In the genomic region with DNA sequence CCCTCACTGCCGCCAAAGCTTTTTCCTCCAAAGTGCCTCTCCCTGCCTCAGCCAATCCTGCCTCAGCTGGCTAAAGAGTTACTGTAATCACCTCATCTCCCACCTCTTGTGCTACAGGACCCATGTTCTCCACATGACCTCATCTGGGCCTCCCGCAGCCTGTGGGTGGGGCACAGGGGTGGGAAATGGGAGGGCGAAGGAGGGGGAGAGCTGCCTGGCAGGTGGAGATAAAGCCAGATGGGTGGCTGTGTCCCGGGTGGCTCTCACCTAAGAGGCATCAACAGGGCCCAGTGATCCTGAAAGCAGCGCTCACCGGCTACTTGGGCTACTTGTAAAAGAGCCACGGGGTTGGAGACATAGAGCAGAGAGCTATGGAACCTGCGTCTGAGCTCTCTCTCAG, we compare ENCODE assay signal across 11 mouse cellular contexts. TPM values are rescaled to one million over a fixed set of nuclear protein-coding genes. Genes with fewer than 3 reads are reported as not detected.
DNase-seq lines count a peak whose midpoint lies in the region; ATAC-seq and TF ChIP-seq lines count a peak whose summit lies in the region.
"Had no signal": no experiment of that assay in that cellular context is flagged by ENCODE, and none has a peak within 500 bp of the region (broad histone marks: within the 10 kb centered on the region; RNA-seq: fewer than 3 reads in every experiment).

No protein-coding gene starts in this region.

- peak; percentile 87 for ATAC-seq in intestine, embryonic 15.5 days
- no peak for ATAC-seq in intestine, postnatal 0 days
- ATAC-seq in megakaryocyte progenitor cell, adult 5-6 weeks (replicated peaks; ENCODE audit: poor library complexity), result peak; percentile 88

- peak; percentile 30 for DNase-seq in c-Kit-positive CD71-negative TER-119-negative erythroid progenitor cells, embryonic 14.5 days (ENCODE audit: low read depth)
- no peak for DNase-seq in left cerebral cortex, postnatal 25 days (ENCODE audit: low spot score in 2 of 2)
- DNase-seq in ovary, postnatal 10 days (ENCODE audit: low spot score), result no peak
- DNase-seq in right cerebral cortex, postnatal 36 days (ENCODE audit: low spot score in 2 of 2), result no peak
- DNase-seq: right cerebral cortex, adult 18-20 months; thymus, postnatal 14 days had no signal

- H3K9ac ChIP-seq in intestine, embryonic 15.5 days, result no peak overlapping the region
- no peak overlapping the region for H3K9ac ChIP-seq in intestine, postnatal 0 days (ENCODE audit: low read depth, low read length)

- peaks cover 6% of the 10 kb centered on the region; the same call in 1 of the 2 replicates for H3K4me1 ChIP-seq in intestine, embryonic 15.5 days (replicated peaks)
- no peaks in the 10 kb centered on the region for H3K4me1 ChIP-seq in intestine, postnatal 0 days (replicated peaks; ENCODE audit: control insufficient read depth, insufficient read depth, low read length)
- peaks cover 91% of the 10 kb centered on the region for H3K4me1 ChIP-seq in erythroblast, embryonic 14.5 days (ENCODE audit: control insufficient read depth)

- WGBS in intestine, embryonic 15.5 days, result 60% methylated on average over 8 of the region's 8 CpGs
- 58% methylated on average over 8 of the region's 8 CpGs for WGBS in intestine, postnatal 0 days

- H3K4me2 ChIP-seq in intestine, embryonic 15.5 days (replicated peaks), result no peak overlapping the region
- no peak overlapping the region for H3K4me2 ChIP-seq in intestine, postnatal 0 days (replicated peaks; ENCODE audit: low read depth)

- no peaks in the 10 kb centered on the region for H3K27me3 ChIP-seq in intestine, embryonic 15.5 days (replicated peaks)
- H3K27me3 ChIP-seq in intestine, postnatal 0 days (replicated peaks; ENCODE audit: control insufficient read depth, insufficient read depth, low read length), result no peaks in the 10 kb centered on the region
- peaks cover 20% of the 10 kb centered on the region for H3K27me3 ChIP-seq in erythroblast, embryonic 14.5 days (ENCODE audit: control insufficient read depth)
- H3K27me3 ChIP-seq: CH12.LX had no signal

- H3K36me3 ChIP-seq in intestine, embryonic 15.5 days, result no peaks in the 10 kb centered on the region
- H3K36me3 ChIP-seq in intestine, postnatal 0 days (ENCODE audit: control insufficient read depth, insufficient read depth), result no peaks in the 10 kb centered on the region
- peaks cover 29% of the 10 kb centered on the region for H3K36me3 ChIP-seq in erythroblast, embryonic 14.5 days (ENCODE audit: control insufficient read depth)

- H3K27ac ChIP-seq in intestine, embryonic 15.5 days, result no peak overlapping the region
- H3K27ac ChIP-seq in intestine, postnatal 0 days (ENCODE audit: low read depth, low read length), result no peak overlapping the region

- intact Hi-C loops in left cerebral cortex, postnatal 25 days (cut with DNase I), result no loop called here

- no peak for TF ChIP-seq CTCF in intestine, postnatal 0 days (IDR thresholded peaks at IDR 0.05; ENCODE audit: low read depth)

- no peak overlapping the region for H3K4me3 ChIP-seq in intestine, embryonic 15.5 days (replicated peaks)
- H3K4me3 ChIP-seq in intestine, postnatal 0 days (ENCODE audit: low read depth, low read length), result no peak overlapping the region
- peak overlapping the region; percentile 69 for H3K4me3 ChIP-seq in erythroblast, embryonic 14.5 days (replicated peaks)

- H3K9me3 ChIP-seq in intestine, embryonic 15.5 days, result no peaks in the 10 kb centered on the region
- H3K9me3 ChIP-seq in intestine, postnatal 0 days (ENCODE audit: control insufficient read depth), result no peaks in the 10 kb centered on the region
- H3K9me3 ChIP-seq in erythroblast, embryonic 14.5 days (ENCODE audit: control insufficient read depth, low read length), result no peaks in the 10 kb centered on the region

RNA-seq across cellular contexts. Expression of gene Alpl, which starts 44.9 kb away (rescaled TPM):
- 3.8 and 4.6 TPM in 2 replicates for polyA plus RNA-seq in intestine, embryonic 15.5 days (2015; fragmentation: Nextera tagmentation; extraction: Ambion mirVana)
- 0.72 and 0.73 TPM in 2 replicates for polyA plus RNA-seq in intestine, postnatal 0 days (2015; fragmentation: Nextera tagmentation; extraction: Ambion mirVana)
- 0.88 and 1.2 TPM in 2 replicates for polyA plus RNA-seq in erythroblast, embryonic 14.5 days (2012)
- not detected in 2 replicates for total RNA-seq in megakaryocyte progenitor cell, adult 5-6 weeks (2015)
- not detected in 2 replicates for total RNA-seq in megakaryocyte progenitor cell, adult 5-6 weeks (2017)
- total RNA-seq in left cerebral cortex, postnatal 25 days (2021), result 1 to 10 TPM; 7.1 to 7.8 TPM
